Mouse (Mus musculus) liver, embryonic 16.5 days (tissue): ENCODE measurements at regions not wholly inside any gene's neighbourhood (a gene's known extent, or its start where the extent isn't known, plus 50 kb on each side); places are given as distances from the start of the nearest gene placed in this dataset.

Experiments
- ATAC-seq: fragments of 200-750 bp; cut with Nextera tagmentation; 2 replicates; pipeline ENCODE4 v1.8.0; 2017; ENCODE audit warnings: low read depth, mild to moderate bottlenecking, moderate number of reproducible peaks, moderate library complexity
- H3K27ac ChIP-seq: fragments of 300-500 bp; sonication (generic); 2 replicates; pipeline ENCODE4 v1.5.1; 2014; ENCODE audit warnings: mild to moderate bottlenecking, low read length
- H3K27me3 ChIP-seq: fragments of 300-500 bp; sonication (generic); 2 replicates; pipeline ENCODE4 v1.6.1; 2014; ENCODE audit warnings: low read depth, low read length, mixed read lengths; ENCODE audit not compliant: control insufficient read depth, insufficient read depth
- H3K36me3 ChIP-seq: fragments of 300-500 bp; sonication (generic); 2 replicates; pipeline ENCODE4 v1.6.1; 2014; ENCODE audit warnings: mild to moderate bottlenecking; ENCODE audit not compliant: control insufficient read depth, insufficient read depth
- H3K4me1 ChIP-seq: fragments of 300-500 bp; sonication (generic); 2 replicates; pipeline ENCODE4 v1.6.1; 2014; ENCODE audit warnings: low read depth, low read length, mixed read lengths; ENCODE audit not compliant: control insufficient read depth
- H3K4me2 ChIP-seq: fragments of 300-500 bp; sonication (generic); 2 replicates; pipeline ENCODE4 v1.6.1; 2014; ENCODE audit warnings: low read depth, low read length, mixed read lengths
- H3K4me3 ChIP-seq: fragments of 300-500 bp; sonication (generic); 2 replicates; pipeline ENCODE4 v1.5.1; 2014; ENCODE audit warnings: low read depth, mild to moderate bottlenecking, low read length
- H3K9ac ChIP-seq: fragments of 300-500 bp; sonication (generic); 2 replicates; pipeline ENCODE4 v1.6.1; 2014; ENCODE audit warnings: low read depth, low read length
- H3K9me3 ChIP-seq: fragments of 300-500 bp; sonication (generic); replicated peaks from 2 replicates; pipeline ENCODE4 v1.6.1; 2016; ENCODE audit warnings: low read length; ENCODE audit not compliant: control insufficient read depth
- WGBS: fragments of 180-500 bp; shearing (Covaris S2); extraction: QIAGEN DNeasy Blood & Tissue Kit; methylation state at CpG from one replicate; pipeline ENCODE4 v1.1.7; 2014; ENCODE audit not compliant: insufficient replicate concordance; 5-methylcytosine and 5-hydroxymethylcytosine counted together

GRCm38 (mm10) chr12:109968303-109968702 is 310.6 kb upstream of the Dio3 start:
- no peak overlapping the region for H3K27ac ChIP-seq
- no peaks in the 10 kb centered on the region for H3K4me1 ChIP-seq
- no peak overlapping the region for H3K4me2 ChIP-seq
- ATAC-seq: no peak
- H3K9me3 ChIP-seq: no peaks in the 10 kb centered on the region
- no peak overlapping the region for H3K4me3 ChIP-seq
- H3K36me3 ChIP-seq: no peaks in the 10 kb centered on the region
- no peak overlapping the region for H3K9ac ChIP-seq
- H3K27me3 ChIP-seq: no peaks in the 10 kb centered on the region
- WGBS: 69% methylated on average over 7 of the region's 7 CpGs

DNA sequence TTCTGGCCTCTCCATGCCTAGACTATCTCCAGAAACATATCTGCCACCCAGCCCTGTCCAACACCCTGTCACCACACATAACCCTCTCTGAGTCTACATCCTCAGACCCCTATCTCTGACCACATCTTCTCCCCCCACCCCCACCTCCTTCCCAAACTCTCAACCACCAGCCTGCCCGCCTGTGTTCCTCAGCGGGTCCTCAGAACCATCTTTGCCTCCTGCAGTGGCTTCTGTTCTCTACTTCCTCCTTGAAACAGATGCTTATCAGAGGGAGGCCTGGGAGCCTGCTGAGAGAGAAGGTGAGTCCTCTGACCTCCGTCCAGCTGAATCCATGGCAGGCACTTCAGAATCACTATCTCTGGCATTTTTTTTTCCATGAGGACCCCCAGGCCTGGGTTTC is 307.4 kb upstream of the Dio3 start:
- Histone ChIP-seq H3K4me3 (no peak overlapping the region), H3K4me2 (no peak overlapping the region), H3K27ac (no peak overlapping the region), H3K36me3 (no peaks in the 10 kb centered on the region), H3K27me3 (no peaks in the 10 kb centered on the region), H3K9me3 (no peaks in the 10 kb centered on the region), H3K9ac (no peak overlapping the region), H3K4me1 (no peaks in the 10 kb centered on the region)
- 23% methylated on average over 3 of the region's 3 CpGs for WGBS
- ATAC-seq: no peak

GRCm38 (mm10) chr12:109972366-109973015 is 306.4 kb upstream of the Dio3 start:
- H3K4me3 ChIP-seq: no peak overlapping the region
- no peak for ATAC-seq
- no peak overlapping the region for H3K27ac ChIP-seq
- 21% methylated on average over 5 of the region's 5 CpGs for WGBS
- H3K4me2 ChIP-seq: no peak overlapping the region
- H3K9ac ChIP-seq: no peak overlapping the region
- H3K4me1 ChIP-seq: no peaks in the 10 kb centered on the region
- no peaks in the 10 kb centered on the region for H3K27me3 ChIP-seq
- no peaks in the 10 kb centered on the region for H3K9me3 ChIP-seq
- no peaks in the 10 kb centered on the region for H3K36me3 ChIP-seq

GRCm38 (mm10) chr12:109973598-109973997 is 305.3 kb upstream of the Dio3 start:
- Histone ChIP-seq H3K4me1 (no peaks in the 10 kb centered on the region), H3K27ac (no peak overlapping the region), H3K4me3 (no peak overlapping the region), H3K9ac (no peak overlapping the region), H3K36me3 (no peaks in the 10 kb centered on the region), H3K27me3 (no peaks in the 10 kb centered on the region), H3K4me2 (no peak overlapping the region), H3K9me3 (no peaks in the 10 kb centered on the region)
- WGBS: 48% methylated on average over 4 of the region's 4 CpGs
- ATAC-seq: peak; percentile 47

- no peaks in the 10 kb centered on the region for H3K9me3 ChIP-seq
- H3K4me1 ChIP-seq: no peaks in the 10 kb centered on the region
- H3K36me3 ChIP-seq: no peaks in the 10 kb centered on the region
- no peak overlapping the region for H3K4me2 ChIP-seq
- H3K4me3 ChIP-seq: no peak overlapping the region
- WGBS: 63% methylated on average over 17 of the region's 17 CpGs
- H3K9ac ChIP-seq: no peak overlapping the region
- ATAC-seq: no peak
- no peaks in the 10 kb centered on the region for H3K27me3 ChIP-seq
- no peak overlapping the region for H3K27ac ChIP-seq
These were observed 303.5 kb upstream of the Dio3 start for GRCm38 (mm10) chr12:109975176-109975972.

DNA sequence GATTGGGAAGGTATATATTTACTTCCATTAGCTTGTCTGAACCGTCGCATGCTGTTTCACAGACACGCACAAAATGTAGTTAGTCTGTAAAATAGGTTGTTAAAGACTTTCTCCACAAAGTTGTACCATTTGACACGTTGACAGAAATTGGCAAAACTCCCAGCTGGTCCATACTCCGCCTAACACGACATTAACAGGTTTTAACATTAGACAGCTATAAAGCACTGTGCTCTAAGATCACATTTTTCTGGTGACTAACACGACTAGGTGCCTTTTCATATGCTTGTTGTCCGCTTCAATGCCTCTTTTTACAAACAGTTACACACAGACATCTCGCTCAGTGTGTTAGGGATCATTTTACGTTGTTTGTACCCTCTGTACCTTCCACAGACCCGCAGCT is 294.2 kb upstream of the Dio3 start:
- Histone ChIP-seq H3K27me3 (no peaks in the 10 kb centered on the region), H3K4me2 (no peak overlapping the region), H3K36me3 (no peaks in the 10 kb centered on the region), H3K27ac (no peak overlapping the region), H3K4me1 (no peaks in the 10 kb centered on the region), H3K4me3 (no peak overlapping the region), H3K9me3 (no peaks in the 10 kb centered on the region; the same call in 1 of the 2 replicates), H3K9ac (no peak overlapping the region)
- WGBS: 69% methylated on average over 11 of the region's 11 CpGs
- no peak for ATAC-seq

- ATAC-seq: no peak
- no peaks in the 10 kb centered on the region for H3K36me3 ChIP-seq
- WGBS: 69% methylated on average over 7 of the region's 7 CpGs
These were observed 285.5 kb upstream of the Dio3 start for GRCm38 (mm10) chr12:109993410-109993809.

GRCm38 (mm10) chr12:110002717-110003116 is 276.2 kb upstream of the Dio3 start:
- Histone ChIP-seq H3K4me2 (no peak overlapping the region), H3K27me3 (no peaks in the 10 kb centered on the region), H3K4me3 (no peak overlapping the region), H3K27ac (no peak overlapping the region), H3K36me3 (no peaks in the 10 kb centered on the region; the same call in 1 of the 2 replicates), H3K9me3 (no peaks in the 10 kb centered on the region), H3K9ac (no peak overlapping the region), H3K4me1 (no peaks in the 10 kb centered on the region)
- 81% methylated on average over 2 of the region's 2 CpGs for WGBS
- no peak for ATAC-seq

More at GRCm38 (mm10) chr12:109993410-109993809, 285.5 kb upstream of the Dio3 start:
- Histone ChIP-seq H3K4me1 (no peaks in the 10 kb centered on the region), H3K27ac (no peak overlapping the region), H3K9me3 (no peaks in the 10 kb centered on the region; the same call in 1 of the 2 replicates), H3K27me3 (no peaks in the 10 kb centered on the region), H3K4me2 (no peak overlapping the region), H3K4me3 (no peak overlapping the region), H3K9ac (no peak overlapping the region)

- no peaks in the 10 kb centered on the region for H3K9me3 ChIP-seq
- no peaks in the 10 kb centered on the region for H3K4me1 ChIP-seq
- H3K4me2 ChIP-seq: no peak overlapping the region
- H3K36me3 ChIP-seq: no peaks in the 10 kb centered on the region; the same call in 1 of the 2 replicates
- ATAC-seq: no peak
- no peak overlapping the region for H3K27ac ChIP-seq
- H3K9ac ChIP-seq: no peak overlapping the region
- WGBS: 32% methylated on average over 4 of the region's 4 CpGs
- H3K27me3 ChIP-seq: no peaks in the 10 kb centered on the region
- H3K4me3 ChIP-seq: no peak overlapping the region
These were observed 269.7 kb upstream of the Dio3 start for GRCm38 (mm10) chr12:110009136-110009535.
